Mouse (Mus musculus) stomach, postnatal 0 days (tissue): ENCODE measurements around the gene Grn.

ENCODE experiments used
- CTCF ChIP-seq: IDR thresholded peaks from 2 replicates; pipeline ENCODE4 v1.5.1; 2016; ENCODE audit warnings: antibody characterized with exemption, low read depth, mild to moderate bottlenecking, moderate library complexity
- EP300 ChIP-seq: optimal IDR thresholded peaks from 2 replicates; pipeline ENCODE3; 2016; ENCODE audit warnings: antibody characterized with exemption

DNA sequence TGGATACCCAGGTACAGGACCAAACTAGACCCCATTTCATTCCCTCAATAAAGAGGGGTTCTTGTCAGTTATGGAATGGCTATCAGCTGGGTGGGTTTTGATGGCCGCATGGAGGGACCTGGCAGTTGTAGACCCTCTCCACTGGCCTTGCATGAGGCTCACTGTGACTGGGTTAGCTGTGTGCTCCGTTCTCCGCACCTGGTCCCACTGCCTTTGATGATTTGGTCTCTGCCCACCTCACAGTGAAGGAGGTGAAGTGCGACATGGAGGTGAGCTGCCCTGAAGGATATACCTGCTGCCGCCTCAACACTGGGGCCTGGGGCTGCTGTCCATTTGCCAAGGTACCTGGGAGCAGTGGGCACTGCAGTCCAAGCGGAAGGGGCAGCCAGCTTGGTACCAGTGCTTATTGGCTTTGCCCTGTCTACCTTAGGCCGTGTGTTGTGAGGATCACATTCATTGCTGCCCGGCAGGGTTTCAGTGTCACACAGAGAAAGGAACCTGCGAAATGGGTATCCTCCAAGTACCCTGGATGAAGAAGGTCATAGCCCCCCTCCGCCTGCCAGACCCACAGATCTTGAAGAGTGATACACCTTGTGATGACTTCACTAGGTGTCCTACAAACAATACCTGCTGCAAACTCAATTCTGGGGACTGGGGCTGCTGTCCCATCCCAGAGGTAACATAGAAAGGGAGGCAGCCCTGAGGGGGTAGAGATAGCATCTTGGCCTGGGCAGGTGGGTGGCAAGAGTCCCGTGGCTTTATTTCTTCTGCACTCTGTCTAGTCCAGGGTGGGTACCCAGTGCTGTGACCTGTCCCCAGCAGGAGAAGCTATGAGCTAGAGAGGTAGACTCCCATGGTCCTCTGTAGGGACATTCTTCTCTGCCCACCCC is 4.9 kb downstream of the Grn start:
- TF ChIP-seq CTCF (no peak), EP300 (no peak)
